Mouse (Mus musculus): ENCODE results near the gene Jph3.
A peak's percentile ranks its signal among the peaks of the same experiment; 100 is the strongest.

Gene Jph3

GRCm38 (mm10) chr8:121832061-121832460, 102.6 kb downstream of the Jph3 start:
- DNase-seq (ENCODE audit: extremely low spot score): no peak

GRCm38 (mm10) chr8:121832503-121832902, 103.1 kb downstream of the Jph3 start:
- peak; percentile 76 for DNase-seq (ENCODE audit: extremely low spot score)

GRCm38 (mm10) chr8:121841242-121841641, 111.8 kb downstream of the Jph3 start:
- peak; percentile 63 for DNase-seq (ENCODE audit: extremely low spot score)

GRCm38 (mm10) chr8:121842064-121842955, 112.9 kb downstream of the Jph3 start:
- no peak for DNase-seq (ENCODE audit: extremely low spot score)

- no peak for DNase-seq (ENCODE audit: extremely low spot score)
These were observed 113.8 kb downstream of the Jph3 start for GRCm38 (mm10) chr8:121843184-121843733.
